Mouse (Mus musculus): ENCODE data around the gene Mapkapk3.
A peak's percentile ranks its signal among the peaks of the same experiment; 100 is the strongest.

The Mapkapk3 gene

DNA sequence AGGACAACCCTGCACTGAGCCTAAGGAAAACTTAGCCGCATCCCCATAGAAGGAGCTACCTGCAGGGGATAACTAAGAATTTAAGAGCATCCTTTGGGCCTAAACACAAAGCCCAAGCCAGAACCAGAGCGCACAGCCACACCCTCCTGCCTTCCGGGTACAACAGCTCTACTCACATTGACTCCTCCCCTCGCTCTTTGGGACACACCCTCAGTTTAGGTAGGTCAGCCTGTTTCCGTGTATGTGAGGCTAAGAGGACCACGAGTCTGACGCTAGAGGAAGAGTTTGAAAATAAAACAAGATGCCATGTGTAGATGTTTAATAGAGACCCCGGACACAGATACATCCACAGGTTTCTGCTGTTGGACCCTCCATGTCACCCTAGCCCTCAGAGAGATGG, 966 bp downstream of the Mapkapk3 start:
- peak; percentile 52 for DNase-seq

DNA sequence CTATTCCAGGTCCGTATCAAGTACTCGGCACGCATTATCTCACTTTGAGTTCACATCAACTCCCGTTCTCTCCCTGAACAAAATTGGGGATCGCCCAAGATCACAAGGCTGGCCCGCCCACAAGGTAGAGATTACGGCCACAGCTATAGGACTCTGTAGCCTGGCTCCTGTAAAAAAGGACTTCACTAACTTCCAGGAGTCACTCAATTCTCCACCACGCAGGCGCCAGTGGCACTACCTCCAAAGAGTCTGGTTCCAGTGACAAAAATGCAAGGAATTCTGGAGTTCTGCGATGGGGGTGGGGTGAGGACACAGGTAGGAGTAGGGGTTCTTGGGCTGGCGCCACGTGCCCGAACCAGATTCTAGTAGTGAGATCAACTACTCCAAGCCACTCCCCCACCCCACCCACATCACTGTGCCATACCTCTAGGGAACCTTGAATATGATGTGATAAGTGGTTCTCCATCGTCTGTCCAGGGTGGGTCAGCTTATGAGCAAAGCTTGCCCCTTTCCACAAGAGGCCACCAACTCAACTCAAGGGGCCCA, 1.5 kb downstream of the Mapkapk3 start:
- no peak for DNase-seq

DNA sequence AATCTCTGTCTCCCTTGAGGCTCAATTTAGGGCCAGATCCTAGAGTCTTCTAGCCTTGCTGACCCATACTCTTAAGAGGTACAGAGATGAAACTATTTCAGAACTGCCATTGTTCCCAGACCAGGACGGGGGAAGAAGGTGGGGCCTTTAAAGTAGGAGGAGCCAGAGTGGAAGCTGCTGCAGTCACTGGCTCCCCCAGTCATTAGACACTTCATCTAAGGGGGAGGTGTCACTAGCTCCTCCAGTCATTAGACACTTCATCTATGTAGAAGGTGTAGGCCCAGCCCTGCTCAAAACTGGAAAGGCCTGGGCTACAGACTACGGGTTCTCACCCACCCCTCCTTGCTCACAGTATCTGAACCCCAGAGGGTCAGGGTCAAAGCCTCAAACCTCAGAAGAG, 2.4 kb downstream of the Mapkapk3 start:
- DNase-seq = no peak

DNA sequence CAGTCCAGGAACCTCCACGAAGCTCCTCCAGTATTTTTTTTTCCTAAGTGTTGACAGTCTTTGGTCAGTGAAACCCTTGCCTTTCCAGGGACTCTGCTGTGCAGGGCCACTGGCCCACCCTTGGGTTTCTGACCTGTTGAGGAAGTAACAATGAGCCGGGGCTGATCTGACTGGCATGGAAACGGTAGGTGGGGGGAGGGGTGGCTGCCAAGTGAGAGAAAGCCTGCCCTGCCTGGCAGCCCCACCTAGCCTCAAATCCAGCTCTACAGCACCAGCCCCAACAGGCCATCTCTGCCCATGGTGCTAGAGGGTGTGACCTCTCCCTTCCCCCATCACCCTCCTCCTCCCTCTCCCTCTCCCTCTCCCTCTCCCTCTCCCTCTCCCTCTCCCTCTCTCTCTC, 4.7 kb downstream of the Mapkapk3 start:
- peak; percentile 59 for DNase-seq

DNA sequence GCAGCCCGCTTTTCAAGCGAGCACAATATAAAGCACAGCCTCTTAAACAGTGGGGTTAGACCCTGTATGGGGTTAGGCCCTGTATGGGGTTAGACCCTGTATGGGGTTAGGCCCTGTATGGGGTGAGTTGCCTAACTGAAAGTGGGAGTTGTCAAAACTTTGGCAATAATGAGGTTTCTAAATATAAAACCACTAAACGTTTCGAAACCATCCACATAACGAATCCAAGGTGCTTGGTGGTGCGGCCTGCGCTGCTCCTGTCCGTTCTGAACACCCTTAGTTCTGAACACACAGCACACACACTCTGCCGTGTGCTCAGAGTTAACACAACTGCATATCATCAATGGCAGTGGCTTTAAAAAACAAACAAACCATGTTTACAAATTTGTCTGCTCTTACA, 6.7 kb downstream of the Mapkapk3 start:
- DNase-seq = no peak

DNA sequence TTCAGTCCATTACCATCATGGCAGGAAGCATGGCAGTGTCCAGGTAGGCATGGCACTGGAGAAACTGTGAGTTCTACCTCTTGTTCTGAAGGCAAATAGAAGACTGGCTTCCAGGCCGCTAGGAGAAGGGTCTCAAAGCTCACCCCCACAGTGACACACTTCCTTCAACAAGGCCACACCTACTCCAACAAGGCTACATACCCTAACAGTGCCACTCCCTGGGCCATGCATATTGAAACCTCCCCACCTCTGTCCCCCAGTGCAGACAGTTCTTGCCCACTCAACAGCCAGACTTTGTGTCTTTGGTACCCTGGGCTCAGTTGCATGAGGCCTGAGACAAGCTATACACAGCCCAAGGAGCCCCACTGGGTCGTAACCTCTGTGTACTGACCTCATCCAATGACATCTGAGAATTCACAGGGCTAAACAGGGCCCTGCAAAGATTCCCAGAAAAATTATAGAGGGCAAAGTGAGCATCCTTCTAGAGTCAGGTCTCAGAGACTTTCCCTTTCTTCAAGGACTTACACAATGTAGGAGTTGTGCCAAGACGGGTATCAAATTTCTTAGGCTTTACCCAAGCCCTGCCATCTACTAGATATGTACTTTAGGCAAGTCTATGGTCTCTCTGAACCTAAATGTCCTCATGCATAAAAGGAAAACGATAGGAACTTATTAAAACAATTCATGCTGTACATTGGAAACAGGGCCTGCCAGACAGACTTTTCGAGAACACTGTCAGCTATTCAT, 8.3 kb downstream of the Mapkapk3 start:
- no peak for DNase-seq

DNA sequence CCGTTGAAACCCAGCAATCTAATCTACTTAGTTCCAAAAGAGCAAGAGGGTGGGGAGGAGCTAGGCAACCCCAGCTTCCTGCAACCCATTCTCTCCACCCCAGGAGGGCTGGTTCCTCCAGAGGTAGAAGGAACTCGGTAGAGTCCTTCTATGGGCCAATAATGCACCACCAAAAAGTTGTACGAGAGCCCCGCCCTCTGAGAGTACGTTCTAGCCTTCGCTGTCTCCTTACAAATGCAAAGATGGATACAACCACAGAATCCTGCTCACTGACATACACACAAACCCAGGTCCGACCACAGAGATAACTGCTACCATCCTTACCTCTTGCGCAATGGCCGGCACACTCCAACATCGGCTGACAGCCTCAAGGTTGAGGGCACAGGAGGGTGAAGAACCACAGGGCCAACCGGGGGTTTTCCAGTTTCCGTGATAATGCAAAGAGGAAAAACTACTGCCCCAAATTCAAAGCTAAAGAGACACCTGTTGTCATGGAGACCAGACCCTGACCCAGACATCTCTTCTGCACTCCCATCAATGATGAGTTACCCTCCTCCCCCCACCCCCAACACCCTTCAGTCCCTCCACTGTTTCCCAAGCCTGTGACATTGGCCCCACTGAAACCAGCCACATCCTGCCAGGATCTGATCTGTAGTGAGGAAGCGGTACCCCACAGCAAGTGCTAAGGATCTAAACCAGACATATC, 9.2 kb downstream of the Mapkapk3 start:
- DNase-seq = no peak

DNA sequence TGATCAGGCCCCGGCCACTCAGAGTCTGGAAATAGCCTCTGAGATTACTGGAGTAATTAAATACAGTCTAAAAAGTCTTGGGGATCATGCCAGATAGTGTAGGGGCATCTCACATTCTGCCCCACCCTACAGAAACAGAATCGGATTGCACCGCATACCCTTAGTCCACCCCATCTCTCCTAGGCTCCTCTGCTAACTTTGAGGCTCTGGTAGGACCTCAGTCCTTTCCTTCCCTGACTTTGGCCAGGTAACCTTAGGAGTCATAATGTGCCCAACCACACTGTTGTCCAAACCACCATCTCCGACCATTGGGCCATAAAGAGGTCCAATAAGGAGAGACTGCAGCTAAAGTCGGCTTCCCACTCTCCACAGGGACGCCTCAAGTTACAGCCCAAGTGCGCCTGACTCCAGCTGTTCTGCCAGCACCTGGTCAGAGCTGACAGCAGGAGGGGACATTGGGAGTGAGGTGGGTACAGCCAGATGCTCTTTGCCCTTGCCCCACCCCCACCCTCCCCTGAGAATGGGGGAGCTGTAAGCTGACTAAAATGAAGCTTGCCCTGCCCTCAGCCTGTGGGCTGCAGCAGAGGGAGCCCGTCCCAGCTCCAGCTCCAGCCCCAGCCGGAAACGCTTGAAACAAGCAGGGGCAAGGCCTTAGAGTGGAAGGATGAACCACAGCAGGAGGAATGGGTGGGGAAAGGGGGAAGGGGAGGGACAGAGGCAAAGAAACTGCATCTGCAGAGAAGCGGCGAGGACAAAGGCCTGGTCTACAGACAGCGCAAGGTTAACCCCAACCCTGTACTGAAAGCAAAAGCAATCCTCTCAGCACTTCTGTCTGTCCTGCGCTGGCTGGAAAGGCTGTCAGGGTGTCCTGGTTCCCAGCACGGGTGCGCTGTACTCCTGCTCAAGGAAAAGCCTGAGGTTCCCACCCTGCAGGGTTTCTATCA, 10.0 kb downstream of the Mapkapk3 start:
- peak; percentile 63 for DNase-seq

DNA sequence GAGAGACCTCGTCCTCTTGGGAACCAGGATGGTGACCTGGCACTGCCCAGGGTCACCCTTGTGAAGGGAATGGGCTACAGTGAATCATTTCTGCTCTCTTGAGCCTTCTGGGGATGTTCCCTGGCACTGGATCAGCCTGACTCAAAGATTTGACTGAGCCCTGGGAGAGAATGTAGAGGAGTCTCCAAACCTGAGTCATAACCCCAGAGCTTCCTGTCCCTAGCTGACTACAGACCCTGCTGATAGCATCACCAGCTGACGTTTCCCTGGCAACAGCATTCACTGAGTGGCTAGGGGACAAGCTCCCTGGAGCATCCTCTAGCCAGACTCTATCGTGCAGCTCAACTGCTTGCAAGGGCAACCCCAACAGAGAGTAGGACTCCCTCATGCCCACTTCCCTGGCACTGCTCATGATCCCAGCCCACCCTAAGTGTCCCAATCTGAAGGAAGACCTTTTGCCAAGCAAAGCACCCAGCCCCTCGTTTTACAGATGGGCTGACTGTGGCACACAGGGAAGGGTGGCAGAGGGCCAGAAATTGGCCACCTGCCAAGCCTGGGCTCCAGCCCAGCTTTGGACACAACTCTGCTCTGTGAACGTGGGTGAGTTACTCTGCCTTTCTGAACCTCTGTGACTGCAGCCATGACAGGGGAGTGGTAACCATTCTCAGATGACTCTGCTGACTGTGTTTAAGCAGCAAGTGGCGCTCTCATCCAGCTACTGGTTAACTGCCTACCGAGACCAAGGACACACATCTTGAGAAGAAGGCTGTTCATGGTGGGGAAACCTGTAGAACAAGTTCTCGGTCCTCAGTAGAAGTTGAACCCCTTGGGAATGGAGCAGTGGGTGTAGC, 10.9 kb downstream of the Mapkapk3 start:
- DNase-seq = peak; percentile 44

DNA sequence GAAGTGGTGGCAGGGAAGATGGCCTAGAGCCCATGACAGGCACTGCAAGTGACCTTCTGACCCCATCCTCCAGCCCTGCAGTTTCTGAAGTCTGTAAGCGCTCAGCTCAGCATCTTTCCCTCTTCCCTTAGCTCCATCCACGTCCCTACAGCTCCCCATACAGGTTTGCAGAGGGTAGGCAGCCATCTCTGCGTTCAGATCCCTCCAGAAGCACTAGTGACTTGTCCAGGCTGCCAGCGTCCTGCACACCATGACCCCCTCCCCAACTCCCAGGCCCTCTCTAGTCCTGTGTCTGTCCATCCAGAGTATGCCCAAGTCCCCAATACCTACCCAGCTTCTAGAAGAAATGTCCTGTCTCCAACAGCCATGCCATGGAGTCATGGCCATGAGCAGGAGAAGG, 11.6 kb downstream of the Mapkapk3 start:
- no peak for DNase-seq

DNA sequence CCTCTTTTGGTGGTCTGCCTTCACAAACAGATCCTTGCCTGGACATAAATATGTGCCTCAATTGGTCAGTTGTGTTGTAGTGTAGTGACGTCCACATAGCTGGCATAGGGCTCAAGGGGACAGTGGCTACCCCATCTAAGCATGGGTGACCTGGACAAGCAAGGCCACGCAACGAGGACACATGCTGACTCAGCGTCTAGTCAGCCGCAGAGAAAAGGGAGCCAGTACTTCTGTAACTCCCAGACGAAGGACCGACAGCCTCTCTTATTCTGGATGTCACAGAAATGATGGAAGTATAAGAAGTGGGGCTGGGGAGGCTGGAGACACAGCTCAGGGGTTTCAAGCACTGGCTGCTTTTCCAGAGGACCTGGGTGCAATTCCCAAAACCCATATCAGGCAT, 12.1 kb downstream of the Mapkapk3 start:
- no peak for DNase-seq

DNA sequence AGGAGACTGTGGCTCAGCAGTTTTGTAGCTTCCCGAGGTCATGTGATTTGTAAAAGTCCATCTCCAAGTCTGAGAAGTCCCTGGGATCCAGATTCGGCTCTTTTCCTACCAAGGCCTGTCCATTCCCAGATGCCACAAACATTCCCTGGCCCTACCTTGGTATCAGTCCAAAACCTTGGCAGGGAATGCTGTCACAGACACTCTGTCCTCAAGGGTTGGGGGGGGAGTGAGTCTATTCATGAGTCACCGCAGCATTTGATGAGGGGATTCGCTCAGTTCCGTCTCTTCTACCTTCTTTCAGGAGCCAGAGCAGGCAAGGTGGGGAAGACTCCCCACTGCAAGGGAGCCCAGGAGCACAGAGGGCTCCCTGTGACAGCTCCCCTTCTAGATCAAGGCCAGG, 14.0 kb downstream of the Mapkapk3 start:
- no peak for DNase-seq

DNA sequence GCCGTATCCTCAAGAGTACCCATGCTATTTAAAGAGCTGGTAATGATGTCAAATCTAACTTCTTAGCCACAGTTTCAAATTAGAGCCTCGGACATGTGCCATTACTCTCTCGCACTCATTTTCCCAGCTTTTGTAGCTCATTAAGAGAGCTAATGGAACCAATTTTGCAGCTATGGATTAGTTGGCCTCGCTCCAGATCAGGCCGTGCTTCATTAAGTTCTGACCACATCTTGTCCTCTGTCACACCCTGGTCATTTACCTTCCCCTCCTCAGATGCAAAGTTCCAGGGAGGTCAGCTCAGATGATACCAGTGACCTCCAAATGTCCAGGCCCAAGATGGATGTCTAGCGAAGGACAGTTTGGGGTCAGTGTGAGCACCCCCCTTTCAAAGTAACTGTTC, 14.9 kb downstream of the Mapkapk3 start:
- DNase-seq = no peak

DNA sequence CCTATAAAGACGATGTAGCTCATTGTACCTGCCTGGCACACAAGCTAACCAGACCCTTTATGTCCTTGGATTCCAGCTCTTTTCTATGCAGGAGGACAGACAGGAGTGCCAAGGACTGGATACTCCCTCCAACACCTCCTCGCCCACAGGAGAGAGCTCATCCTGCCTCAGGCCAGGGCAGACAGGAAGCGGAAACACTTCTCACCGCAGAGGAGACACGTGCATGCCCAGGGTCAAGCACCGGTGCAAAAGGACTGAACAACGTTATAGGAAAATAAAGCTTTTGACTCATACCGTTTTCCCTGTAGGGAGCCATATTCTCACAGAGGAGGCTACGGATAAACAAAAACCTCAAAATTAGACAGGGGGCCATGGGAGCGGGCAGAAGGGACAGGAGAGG, 16.5 kb downstream of the Mapkapk3 start:
- no peak for DNase-seq

DNA sequence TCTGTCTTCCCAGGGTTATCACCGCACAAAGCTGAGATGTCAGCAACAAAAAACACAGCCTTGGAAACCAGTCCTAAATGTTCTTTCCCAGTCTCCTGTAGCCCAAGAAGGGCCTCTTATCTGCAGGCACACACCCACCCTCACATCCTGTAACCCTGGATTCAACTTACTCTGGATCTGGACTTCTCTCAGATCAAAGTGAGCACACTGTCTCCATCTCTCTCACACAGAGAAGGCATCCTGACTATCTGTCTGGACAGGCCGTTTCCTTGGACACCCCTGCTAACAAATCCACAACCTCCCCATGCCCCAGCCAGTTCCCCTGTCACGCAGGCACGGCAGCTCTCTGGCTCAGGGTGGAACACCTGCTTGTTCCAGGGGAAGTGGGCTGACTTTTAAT, 17.4 kb downstream of the Mapkapk3 start:
- DNase-seq = no peak

DNA sequence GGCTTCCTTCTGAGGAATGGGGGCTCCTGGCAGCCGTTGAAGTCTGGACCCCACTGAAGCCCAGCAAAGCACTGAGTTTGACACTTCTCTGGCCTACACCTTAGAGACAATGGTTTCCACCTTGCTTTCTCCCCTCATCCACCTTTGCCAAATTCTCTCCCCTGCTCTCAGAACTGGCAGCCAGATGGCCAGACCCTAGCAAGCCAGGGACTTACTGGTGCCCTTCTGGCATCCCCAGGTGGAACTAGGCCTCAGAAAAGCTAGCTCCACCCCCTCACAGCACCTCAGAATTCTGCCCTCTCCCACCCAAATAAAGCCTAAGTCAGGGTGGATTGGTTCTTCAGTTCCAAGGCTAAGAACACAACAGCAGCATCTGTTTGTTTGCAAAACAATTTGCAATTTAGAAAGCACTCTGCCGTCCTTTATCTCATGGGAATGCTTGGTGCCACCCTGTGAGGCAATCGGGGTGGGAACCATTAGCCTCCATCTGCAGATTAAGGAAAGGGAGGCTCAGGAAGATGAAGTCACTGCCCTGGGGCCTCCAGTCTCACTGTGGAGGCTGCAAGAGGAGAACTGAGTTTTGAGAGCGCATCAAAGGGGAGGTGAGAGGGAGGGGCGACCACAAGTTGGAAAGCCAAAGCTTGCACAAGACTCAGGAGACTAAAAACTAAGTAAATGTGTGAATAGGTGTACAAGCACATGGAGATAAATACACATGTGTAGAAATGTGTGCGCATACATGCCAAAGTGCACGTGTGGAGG, 18.3 kb downstream of the Mapkapk3 start:
- DNase-seq = no peak

DNA sequence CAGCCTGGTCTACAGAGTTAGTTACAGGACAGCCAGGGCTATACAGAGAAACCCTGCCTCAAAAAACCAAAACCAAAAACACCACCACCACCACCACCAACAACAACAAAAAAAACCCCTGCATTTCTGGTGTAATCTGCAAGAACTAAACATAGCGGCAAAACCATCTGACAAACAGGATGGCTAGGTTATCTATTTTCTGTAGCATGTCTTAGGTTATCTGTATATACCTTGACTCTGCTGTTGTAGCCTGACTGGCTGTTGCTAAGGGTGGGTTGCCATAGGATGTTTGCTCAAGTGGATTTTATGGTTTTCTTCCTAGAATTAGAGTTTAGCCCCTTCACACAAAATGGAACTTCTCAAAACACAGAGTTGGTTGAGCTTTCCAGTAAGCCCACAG, 19.9 kb downstream of the Mapkapk3 start:
- DNase-seq = no peak

DNA sequence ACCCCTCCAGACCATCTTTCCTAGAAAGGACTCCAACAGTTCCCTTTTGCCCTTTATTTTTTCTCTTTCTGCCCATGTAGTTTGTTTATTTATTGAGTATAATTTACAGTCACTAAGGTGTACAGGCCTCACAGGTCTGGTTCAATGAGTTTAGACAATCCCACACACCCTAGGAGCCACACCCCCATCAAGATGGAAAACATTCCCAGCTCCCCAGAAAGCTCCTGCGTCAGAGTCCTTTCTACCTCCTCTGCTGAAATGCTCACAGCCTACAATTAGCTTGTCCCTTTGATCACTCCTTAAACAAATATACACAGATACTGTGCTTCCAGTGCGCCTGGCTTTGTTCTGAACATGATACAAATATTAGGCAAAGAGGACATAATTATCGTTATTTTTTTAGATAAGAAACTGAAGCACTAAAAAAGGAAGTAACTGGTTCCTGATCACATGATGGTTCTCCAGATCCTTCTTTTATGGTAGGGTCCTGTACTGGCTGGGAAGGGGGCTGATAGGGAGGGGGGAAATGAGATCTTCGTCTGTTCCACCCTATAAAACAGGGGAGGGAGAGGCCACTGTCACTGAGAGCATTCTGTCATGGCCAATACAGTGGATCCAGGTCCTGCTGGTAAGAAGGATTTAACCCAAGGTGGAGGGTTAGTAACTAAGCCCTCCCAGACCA, 21.8 kb downstream of the Mapkapk3 start:
- DNase-seq = no peak

DNA sequence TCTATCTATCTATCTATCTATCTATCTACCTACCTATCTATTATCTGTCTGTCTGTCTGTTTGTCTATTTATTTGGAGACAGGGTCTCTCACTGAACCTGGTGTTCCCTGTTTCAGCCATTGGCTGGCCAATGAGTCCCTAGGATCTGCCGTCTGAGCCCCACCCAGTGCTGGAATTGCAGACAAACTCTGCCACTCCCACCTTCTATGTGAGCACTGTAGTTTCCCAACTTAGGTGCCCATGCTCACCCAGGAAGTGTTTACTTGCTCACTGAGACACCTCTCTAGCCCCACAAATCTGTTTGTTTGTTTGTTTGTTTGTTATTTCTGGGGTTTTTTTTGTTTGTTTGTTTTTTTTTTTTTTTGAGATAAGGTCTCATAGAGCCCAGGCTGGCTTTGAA, 22.6 kb downstream of the Mapkapk3 start:
- DNase-seq = no peak

DNA sequence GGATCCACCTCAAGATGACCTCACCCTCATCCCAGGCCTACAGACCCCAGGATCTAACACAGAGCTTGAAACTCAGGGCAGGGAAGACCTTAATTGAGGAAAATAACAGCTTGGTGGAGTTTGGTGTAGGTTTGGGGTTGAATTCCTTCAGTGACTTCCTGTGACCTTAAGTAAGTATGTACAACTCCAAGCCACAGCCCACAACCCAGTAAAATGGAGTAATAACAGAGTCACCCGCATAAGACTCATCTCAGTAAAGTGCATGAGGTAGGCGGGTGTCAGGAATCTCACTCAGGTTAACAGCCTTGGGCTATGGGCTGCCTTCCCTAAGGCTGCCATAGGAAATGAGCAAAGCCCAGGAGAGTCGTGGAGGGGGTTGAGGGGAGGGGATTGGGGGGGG, 24.9 kb downstream of the Mapkapk3 start:
- DNase-seq = no peak

DNA sequence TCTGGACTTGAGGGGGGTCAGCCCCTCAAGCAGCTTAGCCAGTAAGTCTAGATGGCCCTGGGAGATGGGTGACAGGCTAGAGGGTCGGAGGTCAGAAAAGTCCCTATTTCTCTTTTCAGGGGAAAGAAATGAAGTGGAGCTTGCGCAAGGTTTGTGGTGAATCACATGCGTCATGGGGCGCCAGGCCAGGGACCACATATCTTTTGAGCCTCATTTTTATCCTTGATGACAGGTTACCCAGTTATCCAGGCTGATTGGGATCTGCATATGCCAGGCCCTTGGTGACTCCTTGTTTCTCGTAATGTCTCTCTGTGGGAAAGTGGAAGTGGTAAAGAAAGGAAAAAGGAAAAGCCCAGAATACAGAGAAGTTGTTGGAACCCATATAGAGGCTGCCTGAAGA, 25.8 kb downstream of the Mapkapk3 start:
- DNase-seq = no peak
